Mouse (Mus musculus) cerebellum, adult 2 months (tissue): Measurements from ENCODE around the gene Crat. TPM values are rescaled to one million over a fixed set of nuclear protein-coding genes. Genes with fewer than 3 reads are reported as not detected.

Source experiments
- DNase-seq, 2 experiments: peaks; one replicate each; pipeline ENCODE4 v3.0.0; 2021
- H3K27ac ChIP-seq: fragments of 200-500 bp; 2 replicates; pipeline ENCODE4 v1.5.1; 2012; ENCODE audit warnings: low read length, control low read depth, inconsistent platforms; ENCODE audit not compliant: insufficient read depth
- H3K27me3 ChIP-seq: fragments of 200-500 bp; 2 replicates; pipeline ENCODE4 v1.6.1; 2012; ENCODE audit warnings: inconsistent platforms, mild to moderate bottlenecking, low read length, moderate library complexity; ENCODE audit not compliant: control insufficient read depth, insufficient read depth
- H3K4me1 ChIP-seq: fragments of 200-500 bp; 2 replicates; pipeline ENCODE4 v1.6.1; 2011; ENCODE audit warnings: low read length; ENCODE audit not compliant: control insufficient read depth, insufficient read depth
- H3K4me3 ChIP-seq: fragments of 200-500 bp; replicated peaks from 2 replicates; pipeline ENCODE3; 2011; ENCODE audit warnings: mild to moderate bottlenecking, low read depth, low read length, control low read depth; ENCODE audit not compliant: insufficient read depth
- CTCF ChIP-seq: fragments of 200-500 bp; IDR thresholded peaks from 2 replicates; pipeline ENCODE4 v1.5.1; 2011; ENCODE audit warnings: low read depth, mild to moderate bottlenecking, control low read depth, low read length, moderate library complexity, borderline replicate concordance; ENCODE audit not compliant: insufficient read depth
- POLR2A ChIP-seq: fragments of 200-500 bp; IDR thresholded peaks from 2 replicates; pipeline ENCODE4 v1.6.1; 2011; ENCODE audit warnings: low read length, control low read depth, borderline replicate concordance; ENCODE audit not compliant: insufficient read depth
- WGBS: fragments of 180-500 bp; shearing (Covaris S2); methylation state at CpG from one replicate; pipeline ENCODE4 v1.1.7; 2018; 5-methylcytosine and 5-hydroxymethylcytosine counted together
- polyA plus RNA-seq: library from polyadenylated mRNA; depleted of rRNA; stranded (reverse); fragments of >200 nt; gene quantifications from 2 replicates; pipeline ENCODE4 v1.2.3, GENCODE M21; 2012

The Crat gene
- polyA plus RNA-seq, 1 experiment, result 50.9 TPM

GRCm38 (mm10) chr2:30444006-30444405, 28.4 kb upstream of the Crat start:
- TF ChIP-seq CTCF (no peak), POLR2A (no peak)
- 78% methylated on average over 5 of the region's 5 CpGs for WGBS
- Histone ChIP-seq H3K4me3 (no peak overlapping the region), H3K27ac (no peak overlapping the region), H3K27me3 (no peaks in the 10 kb centered on the region), H3K4me1 (peaks cover 58% of the 10 kb centered on the region)
- DNase-seq, result no peak

- WGBS, result 83% methylated on average over 4 of the region's 4 CpGs
- H3K4me3 ChIP-seq, result no peak overlapping the region
- no peaks in the 10 kb centered on the region for H3K27me3 ChIP-seq
- TF ChIP-seq POLR2A (no peak), CTCF (no peak)
- H3K4me1 ChIP-seq, result peaks cover 56% of the 10 kb centered on the region
- peak overlapping the region; percentile 98; the same call in 1 of the 2 replicates for H3K27ac ChIP-seq
- no peak for DNase-seq
Observed at GRCm38 (mm10) chr2:30443281-30443680, 27.7 kb upstream of the Crat start.

DNA sequence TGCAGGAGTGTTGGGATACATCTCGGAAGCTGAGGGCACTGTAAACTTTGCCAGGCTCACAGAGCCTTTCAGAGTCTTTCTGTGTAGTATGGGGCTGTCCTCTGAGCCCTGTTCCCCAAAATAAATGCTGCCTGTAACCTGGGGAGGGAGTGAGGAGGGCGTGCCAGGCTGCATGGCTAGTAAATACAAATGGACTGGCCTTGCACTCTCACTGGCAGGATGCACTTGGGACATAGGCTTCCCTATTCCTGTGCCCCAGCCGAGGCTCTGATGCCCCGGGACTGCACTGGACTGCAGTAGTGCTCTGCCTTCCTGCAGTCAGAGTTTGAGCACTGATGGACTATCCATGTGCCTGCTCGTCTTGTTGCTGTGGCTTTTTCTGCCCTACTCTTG, 26.9 kb upstream of the Crat start:
- H3K4me3 ChIP-seq, result no peak overlapping the region

GRCm38 (mm10) chr2:30441518-30442497, 26.2 kb upstream of the Crat start:
- Histone ChIP-seq H3K27ac (peak overlapping the region; percentile 98), H3K27me3 (no peaks in the 10 kb centered on the region), H3K4me3 (peak overlapping the region; percentile 27), H3K4me1 (peaks cover 45% of the 10 kb centered on the region)
- peak; percentile 62 to 78 for DNase-seq
- WGBS, result 12% methylated on average over 15 of the region's 15 CpGs
- 0 out of 2 replicates have a peak, but pooled peaks have one; percentile 2 for TF ChIP-seq CTCF
- TF ChIP-seq POLR2A, result 0 out of 2 replicates have a peak, but pooled peaks have one; percentile 20

More for the DNA sequence above, 26.9 kb upstream of the Crat start:
- no peak for TF ChIP-seq POLR2A
- TF ChIP-seq CTCF, result no peak
- H3K27me3 ChIP-seq, result no peaks in the 10 kb centered on the region
- H3K4me1 ChIP-seq, result peaks cover 52% of the 10 kb centered on the region
- H3K27ac ChIP-seq, result peak overlapping the region; percentile 98
- DNase-seq, result no peak
- WGBS, result 47% methylated on average over 5 of the region's 5 CpGs

DNA sequence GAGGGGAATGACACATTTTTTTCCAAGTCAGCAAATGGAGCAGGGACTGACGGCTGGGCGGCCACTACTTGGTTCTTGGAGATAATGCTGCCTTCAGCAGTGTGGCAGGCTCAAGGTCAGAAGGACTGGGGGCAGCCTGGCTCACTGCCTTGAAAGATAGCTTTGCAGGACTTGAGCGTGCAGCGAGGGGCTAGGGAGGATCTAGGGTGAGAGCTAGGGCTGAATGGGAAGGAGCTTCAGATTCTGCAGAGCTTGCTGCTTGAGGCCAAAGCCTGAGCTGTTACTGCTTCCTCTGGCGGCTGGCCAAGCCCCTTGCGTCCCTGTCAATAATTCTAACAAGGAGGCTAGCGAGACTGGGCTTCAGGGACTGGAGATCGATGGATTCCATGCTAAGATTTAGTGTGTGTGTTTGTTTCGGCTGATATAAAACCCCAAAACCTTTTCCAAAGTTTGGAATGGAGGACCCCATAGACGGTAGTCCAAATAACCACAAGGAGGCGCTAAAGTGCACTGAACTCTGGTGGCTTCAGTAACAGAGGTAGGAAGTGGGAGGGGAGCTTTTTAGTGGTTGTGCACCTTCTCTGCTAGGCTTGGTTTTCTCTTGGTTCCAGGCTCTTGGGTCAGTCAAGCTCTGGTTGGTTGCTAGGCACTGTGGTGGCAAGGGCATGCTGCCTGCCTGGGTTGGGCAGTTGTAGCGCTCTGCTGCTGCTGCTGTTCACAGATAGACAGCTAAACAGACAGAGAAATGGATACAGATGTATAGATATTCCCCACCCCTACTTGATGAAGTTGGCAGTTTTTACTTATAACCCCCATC, 25.3 kb upstream of the Crat start:
- H3K4me3 ChIP-seq, result no peak overlapping the region
- DNase-seq, result peak; percentile 56 to 64
- peak; percentile 59; the same call in 1 of the 2 replicates for TF ChIP-seq CTCF
- TF ChIP-seq POLR2A, result no peak
- H3K27me3 ChIP-seq, result no peaks in the 10 kb centered on the region
- peaks cover 36% of the 10 kb centered on the region for H3K4me1 ChIP-seq
- peak overlapping the region; percentile 98 for H3K27ac ChIP-seq
- WGBS, result 28% methylated on average over 12 of the region's 12 CpGs

GRCm38 (mm10) chr2:30440211-30440700, 24.6 kb upstream of the Crat start:
- TF ChIP-seq POLR2A (no peak), CTCF (no peak)
- Histone ChIP-seq H3K4me1 (peaks cover 29% of the 10 kb centered on the region), H3K27ac (peak overlapping the region; percentile 29), H3K4me3 (no peak overlapping the region), H3K27me3 (no peaks in the 10 kb centered on the region)
- 7% methylated on average over 3 of the region's 3 CpGs for WGBS
- DNase-seq, result no peak

DNA sequence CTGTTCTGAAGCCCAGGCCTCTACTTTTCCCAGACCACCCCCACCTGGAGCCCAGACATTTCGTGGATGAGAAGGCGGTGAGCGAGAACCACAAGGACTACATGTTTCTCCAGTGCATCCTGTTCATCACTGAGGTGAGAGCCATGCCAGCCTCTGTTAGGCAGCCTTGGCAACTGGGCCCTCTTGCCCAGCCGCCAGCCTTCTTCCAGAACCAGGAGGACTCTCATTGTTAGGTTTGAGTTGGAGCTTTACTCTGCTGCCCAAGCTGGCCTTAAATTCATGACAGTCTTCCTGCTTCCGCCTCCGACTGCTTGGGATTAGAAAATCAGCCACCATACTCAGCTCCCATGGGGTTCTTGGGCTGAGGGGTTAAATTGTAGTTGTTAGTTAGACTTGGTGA, 24.0 kb upstream of the Crat start:
- TF ChIP-seq CTCF, result no peak
- TF ChIP-seq POLR2A, result no peak
- H3K27me3 ChIP-seq, result no peaks in the 10 kb centered on the region
- peaks cover 29% of the 10 kb centered on the region for H3K4me1 ChIP-seq
- H3K4me3 ChIP-seq, result no peak overlapping the region
- WGBS, result 75% methylated on average over 6 of the region's 6 CpGs
- DNase-seq, result no peak
- no peak overlapping the region for H3K27ac ChIP-seq
